Mouse (Mus musculus) E14TG2a.4 (cell line): ENCODE results near the gene Ubash3a.
A peak's percentile ranks its signal among the peaks of the same experiment; 100 is the strongest.

ENCODE experiments used
- CTCF ChIP-seq: conservative IDR thresholded peaks from 2 replicates; pipeline ENCODE4 v1.5.1; 2014; ENCODE audit warnings: low read length
- NANOG ChIP-seq: IDR thresholded peaks from 2 replicates; pipeline ENCODE4 v1.6.1; 2014; ENCODE audit warnings: borderline replicate concordance, low read length, mixed read lengths

- peak; percentile 41 for TF ChIP-seq CTCF
- no peak for TF ChIP-seq NANOG
These were observed 52.2 kb downstream of the Ubash3a start for GRCm38 (mm10) chr17:31259825-31260224.
